Mouse (Mus musculus) mouse embryonic stem cell (cell line): Measurements from ENCODE around the gene Sv2a.

Source experiments
- in situ Hi-C, 2 experiments: fragments of 300-500 bp; cut with MboI; formaldehyde crosslinking; loops; 1 replicate in 1 of 2; 3 replicates in 1 of 2; pipeline ENCODE4 v1.14.3; 2019 to 2020; ENCODE audit warnings: low sequenced_read_pairs in 2 of 2, low pct_unique_long_range_greater_than_20kb in 1 of 2, mixed read lengths in 1 of 2; ENCODE audit not compliant: unreplicated experiment in 1 of 2

Sv2a gene

DNA sequence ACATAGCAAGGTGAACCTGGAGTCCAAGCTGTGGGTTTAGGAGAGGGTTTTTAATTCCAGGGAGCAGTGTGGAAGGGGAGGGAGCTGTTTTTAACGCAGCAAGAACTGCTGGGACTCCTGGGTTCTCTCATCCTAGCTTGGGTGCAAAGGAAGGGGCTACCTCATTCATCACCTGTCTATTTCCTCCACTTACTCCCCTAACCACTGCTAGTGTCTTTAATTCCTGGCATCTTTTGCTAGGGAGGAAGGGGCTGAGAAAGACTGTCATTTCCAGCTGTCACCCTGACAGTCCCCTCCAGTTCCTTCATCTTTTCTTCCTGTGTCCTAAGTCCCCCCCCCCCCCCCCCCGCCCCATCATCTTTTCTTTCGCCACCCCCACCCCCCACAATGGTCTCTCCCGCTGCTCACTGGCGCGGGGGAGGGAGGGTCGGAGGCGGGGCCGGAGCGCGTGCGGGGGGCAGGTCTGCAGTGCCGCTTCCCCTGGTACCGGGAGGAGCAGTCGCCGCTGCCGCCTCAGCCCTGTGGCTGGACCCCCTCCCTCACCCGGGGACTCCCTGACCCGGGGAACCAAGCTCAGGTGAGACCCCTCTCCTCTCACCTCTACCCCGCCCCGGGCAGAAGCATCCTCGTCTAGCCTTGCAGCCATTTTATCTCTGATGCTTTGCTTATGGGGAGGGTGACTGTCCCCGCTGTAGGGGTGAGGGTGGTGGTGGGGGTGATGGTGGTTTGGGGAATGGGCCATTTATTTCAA is at the start of gene Sv2a:
Gene Sv2a (plus strand): TSS at position 425 of the 751 bp plus-strand sequence.
- in situ Hi-C loops: no loop called here

DNA sequence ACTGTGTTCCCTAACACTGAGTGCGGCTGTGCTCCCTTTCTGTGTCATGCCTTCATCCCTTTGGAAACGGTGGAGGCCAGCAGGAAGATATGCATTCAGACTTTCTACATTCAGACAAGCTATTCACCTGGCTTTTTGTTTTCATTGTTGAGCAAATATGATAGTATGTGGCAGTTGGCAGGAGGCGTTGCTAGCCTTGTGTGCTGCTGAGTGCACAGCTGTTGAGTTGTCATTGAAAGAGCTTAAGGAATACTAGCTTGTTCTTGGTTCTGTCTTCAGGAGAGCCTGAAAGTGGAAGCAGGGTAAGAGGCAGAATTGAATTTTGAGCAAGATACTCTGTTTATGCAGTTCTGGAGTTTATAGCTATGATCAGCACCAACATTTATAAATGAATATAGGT is 48.5 kb upstream of the Sv2a start:
- in situ Hi-C loops: no loop called here

DNA sequence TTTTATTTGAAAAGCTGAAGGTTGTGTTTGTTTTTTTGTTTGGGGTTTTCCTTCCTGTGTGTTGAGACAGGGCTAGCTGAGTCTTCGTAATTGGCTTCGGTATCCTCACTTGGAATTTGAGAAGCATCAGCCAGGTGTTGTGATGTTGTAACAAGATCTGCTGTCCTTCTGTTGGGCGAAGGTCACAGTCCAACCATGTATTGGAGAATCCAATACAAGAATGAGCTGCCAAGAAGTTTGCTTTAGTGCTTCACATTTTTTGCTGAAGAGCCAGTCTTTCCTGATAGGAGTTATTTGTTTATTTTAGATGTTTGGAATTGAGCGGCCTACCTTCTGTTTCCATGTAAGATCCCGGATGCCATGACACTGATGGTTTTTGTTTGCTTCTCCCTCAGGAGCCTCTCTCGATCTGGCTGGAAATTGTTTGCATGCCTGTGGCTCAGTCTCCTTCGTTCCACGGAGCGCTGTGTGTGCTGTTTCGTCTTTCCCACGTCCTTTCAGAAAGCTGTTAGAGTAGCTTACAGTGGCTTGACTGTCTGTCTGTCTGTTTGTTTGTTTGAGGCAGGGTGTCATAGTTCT is 47.5 kb upstream of the Sv2a start:
- in situ Hi-C loops: no loop called here

DNA sequence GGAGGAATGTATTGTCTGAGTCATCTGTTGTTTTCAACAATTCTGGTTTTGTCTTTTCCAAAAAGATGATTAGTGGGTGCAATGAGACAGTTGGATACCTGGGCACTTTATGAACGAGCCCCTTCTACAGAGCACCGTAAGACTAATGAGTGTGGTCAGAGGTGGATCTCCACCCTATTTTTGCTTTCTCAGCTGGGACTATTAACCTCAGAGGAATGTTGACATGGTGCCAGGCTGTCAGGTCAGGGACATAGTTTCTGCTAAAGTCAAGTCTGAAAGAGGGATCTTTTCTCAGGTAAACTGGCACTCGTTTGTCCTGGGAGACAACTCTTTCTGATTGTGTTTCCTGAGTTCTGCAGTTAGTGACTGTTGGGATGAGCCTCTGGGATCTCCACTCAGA is 45.9 kb upstream of the Sv2a start:
- in situ Hi-C loops: no loop called here

DNA sequence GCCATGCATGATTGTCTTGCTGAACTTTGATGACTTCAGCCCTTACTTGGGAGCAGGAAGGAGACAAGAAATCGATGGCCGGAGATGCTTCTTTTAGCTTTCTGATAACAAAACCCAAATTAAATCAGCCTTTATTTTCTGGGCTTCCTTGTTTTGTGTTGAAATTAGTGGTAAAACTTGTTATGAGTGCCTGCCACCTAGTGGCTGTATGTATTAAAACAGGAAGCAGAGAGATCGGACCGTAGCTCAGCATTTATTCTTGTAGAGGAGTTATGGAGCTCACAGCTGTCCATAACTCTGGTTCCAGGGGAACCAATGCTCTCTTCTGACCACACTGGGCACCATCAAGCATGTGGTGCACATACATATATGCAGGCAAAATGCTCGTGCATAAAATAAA is 33.0 kb upstream of the Sv2a start:
- in situ Hi-C loops: no loop called here

DNA sequence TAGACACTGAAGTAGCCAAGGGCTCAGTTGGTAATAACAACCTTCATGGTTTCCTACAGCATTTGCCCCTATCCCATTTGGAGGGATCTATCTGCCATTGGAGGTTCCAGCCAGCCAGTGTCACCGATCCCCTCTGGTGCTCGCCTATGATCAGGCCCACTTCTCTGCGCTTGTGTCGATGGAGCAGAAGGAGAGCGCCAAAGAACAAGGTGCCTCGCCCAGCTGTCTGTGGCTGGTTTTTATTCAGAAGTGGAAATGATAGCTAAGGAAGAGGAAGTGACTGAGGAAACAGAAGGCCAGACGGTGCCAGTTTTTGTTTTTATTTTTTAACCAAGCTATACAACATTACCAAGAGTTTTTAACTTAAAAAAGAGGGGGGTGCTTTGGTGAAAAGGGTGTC is 29.1 kb upstream of the Sv2a start:
- in situ Hi-C loops: loop anchor here in 1 of 2 experiments (10.0 kb wide), 1 partner anchor 57 kb away; no protein-coding TSS in a partner anchor

DNA sequence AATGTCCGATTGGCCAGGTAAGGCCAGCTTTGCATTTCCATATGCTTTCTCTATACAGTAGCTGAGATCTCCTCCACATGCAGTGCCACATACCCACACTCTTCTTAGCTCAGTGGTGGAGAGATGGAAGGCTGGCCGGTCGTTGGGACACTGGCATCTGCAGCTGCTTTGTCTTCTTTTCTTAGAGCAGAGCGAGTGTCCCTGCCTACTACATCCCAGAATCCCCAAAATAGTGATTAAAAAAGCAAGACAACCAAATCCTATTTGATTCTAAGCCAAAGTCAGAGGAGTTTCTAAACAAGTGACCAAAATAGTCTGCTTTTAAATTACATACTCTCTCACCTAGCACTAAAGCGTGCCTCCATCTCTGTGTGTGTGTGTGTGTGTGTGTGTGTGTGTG is 28.3 kb upstream of the Sv2a start:
- in situ Hi-C loops: loop anchor here in 1 of 2 experiments (10.0 kb wide), 1 partner anchor 58 kb away; no protein-coding TSS in a partner anchor

DNA sequence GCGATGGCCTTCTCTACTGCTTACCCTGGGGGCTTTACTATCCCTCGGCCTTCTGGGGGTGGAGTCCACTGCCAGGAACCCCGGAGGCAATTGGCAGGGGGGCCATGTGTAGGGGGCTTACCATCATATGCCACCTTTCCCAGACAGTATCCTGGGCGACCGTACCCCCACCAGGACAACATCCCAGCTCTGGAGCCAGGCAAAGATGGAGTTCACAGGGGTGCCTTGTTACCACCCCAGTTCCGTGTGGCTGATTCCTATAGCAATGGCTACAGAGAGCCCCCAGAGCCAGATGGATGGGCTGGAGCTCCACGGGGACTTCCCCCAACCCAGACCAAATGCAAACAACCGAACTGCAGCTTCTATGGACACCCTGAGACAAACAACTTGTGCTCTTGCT is 25.4 kb upstream of the Sv2a start:
- in situ Hi-C loops: loop anchor here in 1 of 2 experiments (5.0 to 10.0 kb wide), 2 partner anchors 61 to 83 kb away; no protein-coding TSS in a partner anchor

DNA sequence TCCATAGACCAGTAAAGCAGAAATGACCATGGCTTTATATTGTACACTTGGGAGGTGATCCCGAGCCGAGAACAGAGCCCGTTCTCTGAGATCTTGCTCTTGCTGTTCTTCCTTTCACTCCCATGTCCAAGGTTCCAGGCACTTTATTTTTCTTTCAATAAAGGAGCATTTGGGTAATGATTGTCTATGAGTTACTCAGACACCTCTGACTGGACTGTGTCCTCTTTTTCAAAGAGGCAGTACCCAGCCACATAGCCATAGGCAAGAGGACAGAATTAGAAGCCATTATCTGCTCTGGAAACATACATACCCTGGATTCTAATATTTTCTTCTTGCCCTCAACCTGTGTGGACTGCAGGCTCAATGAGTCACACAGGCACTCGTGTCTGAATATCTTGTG is 21.1 kb upstream of the Sv2a start:
- in situ Hi-C loops: loop anchor here in 1 of 2 experiments (5.0 to 10.0 kb wide), 2 partner anchors 65 to 88 kb away; no protein-coding TSS in a partner anchor

DNA sequence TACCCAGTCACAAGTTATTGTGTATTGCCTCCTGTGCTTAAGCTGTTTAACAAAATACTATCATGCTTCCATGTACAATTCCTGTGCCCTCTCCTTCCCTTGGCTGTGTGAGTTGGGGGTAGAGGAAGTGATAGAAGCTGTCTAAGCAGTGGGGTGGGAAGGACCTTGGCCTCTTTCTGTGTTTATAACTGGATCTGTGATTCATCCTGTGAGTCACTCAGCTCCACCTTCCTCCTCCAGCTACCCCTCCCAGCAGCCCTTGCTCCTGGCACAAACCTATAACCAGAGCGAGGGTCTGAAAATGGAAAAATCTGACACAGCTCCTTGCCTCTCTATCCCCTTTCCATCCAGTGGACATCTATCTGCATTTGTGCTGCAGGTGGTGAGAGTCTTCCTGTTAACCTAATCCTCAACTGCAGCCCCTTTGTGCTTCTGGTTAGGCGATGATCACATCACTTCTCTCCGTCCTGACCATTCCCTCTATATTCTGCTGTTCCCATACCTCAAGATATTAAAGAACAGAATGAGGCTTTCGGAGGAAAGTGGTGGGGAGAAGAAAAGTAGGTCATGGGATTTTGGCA is 20.6 kb upstream of the Sv2a start:
- in situ Hi-C loops: no loop called here

DNA sequence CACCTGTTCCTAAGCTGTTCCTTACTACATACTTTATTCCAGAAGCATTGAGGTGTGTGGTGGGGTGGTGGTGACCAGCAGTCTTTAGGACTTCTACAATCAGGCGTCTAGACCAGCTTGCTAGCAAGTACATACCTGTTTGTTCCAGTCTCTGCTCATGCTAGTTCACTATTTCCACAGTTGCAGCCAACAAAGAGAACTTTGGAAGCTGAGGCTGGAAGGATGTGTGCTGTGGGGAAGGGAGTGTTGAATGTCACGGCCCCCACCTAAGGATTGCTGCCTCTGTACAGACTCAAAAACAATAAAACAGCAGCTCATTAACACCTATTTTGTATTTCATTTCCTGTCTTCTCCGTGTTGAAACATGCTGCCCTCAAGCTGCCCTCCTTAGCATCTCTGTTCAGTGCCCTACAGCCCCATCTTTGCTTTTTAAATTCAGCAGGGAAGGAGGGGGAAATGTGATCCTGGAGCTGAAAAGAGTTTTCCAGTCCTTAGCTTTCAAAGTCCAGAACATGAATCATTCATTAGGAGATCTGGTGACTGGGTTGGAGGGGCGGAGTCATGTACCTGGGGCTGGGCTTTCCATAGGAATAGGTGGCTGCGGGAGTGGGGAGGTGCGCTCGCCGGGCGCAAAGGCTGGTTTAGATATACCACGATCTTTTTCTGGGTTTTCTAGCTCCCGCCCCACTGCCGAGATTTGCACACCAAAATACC is 20.0 kb upstream of the Sv2a start:
- in situ Hi-C loops: no loop called here

DNA sequence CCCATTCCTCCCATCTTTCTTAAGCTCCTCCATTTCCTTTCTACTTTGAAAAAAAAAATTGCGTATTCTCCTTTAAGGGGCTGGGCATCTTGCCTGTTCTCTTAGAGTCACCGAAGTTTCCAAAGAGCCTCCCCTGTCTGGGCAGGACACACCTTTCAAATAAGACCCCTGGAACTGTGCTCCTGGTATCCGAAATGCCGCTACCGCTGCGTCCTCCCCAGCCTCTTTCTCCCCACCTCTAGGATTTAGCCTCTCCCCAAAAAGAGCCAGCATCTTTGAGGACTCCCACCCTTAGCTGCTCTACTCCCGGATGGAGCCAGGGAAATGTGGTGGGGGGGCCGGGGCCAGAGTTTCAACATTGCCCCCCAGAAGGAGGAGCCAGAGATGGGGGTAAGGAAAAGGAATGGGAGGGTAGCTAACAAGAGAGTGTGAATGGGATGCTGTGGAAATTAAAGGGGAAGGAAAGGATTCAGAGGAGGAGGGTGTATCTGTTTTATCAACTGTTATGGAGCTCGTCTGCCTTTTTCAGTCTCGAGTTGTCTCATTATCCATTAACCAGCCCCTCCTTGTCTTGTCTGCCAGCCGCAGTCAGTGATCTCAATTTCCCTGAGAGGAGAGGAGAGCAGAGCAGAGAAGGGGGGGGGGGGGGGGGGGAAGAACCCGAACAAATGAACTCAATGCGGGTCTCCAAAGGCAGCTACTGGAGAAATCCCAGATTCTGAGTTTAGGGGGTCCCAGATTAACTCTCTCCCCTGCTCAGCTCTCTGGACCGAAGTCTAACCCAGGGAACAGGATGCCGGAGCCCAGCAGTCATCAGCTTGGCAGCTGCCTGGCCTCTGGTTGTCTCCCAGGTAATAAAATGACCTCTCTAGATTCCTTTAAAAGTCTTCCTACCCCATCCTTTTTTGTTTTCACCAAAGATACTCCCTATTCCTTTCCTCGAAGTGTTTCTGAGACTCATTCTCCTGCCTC is 18.8 kb upstream of the Sv2a start, which contains the start of gene Mtmr11:
Gene Mtmr11 (plus strand): TSS at position 136 of the 972 bp plus-strand sequence.
- in situ Hi-C loops: no loop called here

DNA sequence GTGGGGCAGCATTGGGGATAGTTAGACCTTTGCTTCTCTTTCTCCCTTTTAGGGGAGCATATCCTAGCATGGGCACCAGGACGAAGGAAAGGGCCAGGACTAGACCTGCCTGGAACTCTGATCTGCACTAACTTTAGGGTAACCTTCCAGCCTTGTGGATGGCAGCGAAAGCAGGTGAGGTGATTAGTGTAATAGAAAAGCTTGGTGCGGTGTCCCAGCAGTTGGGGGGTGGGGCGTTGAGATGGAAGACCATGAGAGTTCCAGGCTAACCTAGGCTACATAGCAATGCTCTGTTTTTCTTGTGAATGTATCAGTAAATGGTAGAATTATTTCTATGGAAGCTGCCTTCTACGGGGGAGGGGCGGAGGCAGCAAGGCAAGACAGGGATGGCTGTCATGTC is 17.9 kb upstream of the Sv2a start:
- in situ Hi-C loops: no loop called here

DNA sequence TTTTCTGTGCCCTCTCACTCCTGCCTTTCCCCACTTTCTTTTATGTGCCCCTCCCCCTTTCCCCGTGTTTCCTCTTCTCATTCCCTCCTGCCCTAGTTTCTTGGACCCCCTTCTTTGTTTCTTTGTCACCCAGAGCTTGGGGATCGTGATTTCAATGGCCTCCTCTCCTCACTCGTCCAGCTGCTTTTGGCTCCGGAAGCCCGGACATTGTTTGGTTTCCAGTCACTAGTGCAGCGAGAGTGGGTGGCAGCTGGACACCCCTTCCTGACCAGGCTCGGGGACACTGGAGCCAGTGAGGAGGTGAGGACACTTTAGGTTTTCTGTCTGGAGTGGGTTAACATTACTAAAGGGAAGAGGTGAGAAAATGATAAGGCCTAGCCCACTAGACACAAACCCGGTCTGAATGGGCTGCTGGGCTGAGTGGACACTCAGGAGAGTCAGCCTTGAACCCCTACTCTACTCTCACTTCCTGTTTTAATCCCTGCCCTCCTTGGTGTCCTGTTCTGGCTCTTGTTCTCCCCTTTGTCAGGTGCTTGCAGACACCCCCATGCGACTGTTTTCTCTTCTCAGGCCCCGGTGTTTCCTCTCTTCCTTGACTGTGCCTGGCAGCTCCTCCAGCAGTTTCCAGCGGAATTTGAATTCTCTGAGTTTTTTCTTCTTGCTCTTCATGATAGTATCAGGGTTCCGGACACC is 12.3 kb upstream of the Sv2a start:
- in situ Hi-C loops: no loop called here

DNA sequence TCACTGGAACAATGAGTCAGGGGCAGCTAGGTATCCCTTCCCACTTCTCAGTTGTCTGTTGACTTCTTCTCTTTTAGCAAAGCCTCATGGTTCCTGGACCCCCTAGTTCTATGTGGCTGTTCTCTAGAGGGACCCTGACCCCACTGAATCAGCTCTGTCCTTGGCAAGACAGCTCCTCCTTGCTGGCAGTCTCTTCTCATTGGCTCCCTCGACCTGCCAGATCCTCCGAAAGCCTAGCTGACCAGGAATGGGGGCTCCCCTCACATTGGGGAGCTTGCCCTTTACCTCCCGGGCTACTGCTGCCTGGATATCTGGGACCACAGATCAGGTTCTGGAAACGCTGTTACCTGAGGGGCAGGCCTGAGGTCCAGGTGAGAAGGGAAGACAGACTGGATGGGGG is 10.7 kb upstream of the Sv2a start:
- in situ Hi-C loops: no loop called here

DNA sequence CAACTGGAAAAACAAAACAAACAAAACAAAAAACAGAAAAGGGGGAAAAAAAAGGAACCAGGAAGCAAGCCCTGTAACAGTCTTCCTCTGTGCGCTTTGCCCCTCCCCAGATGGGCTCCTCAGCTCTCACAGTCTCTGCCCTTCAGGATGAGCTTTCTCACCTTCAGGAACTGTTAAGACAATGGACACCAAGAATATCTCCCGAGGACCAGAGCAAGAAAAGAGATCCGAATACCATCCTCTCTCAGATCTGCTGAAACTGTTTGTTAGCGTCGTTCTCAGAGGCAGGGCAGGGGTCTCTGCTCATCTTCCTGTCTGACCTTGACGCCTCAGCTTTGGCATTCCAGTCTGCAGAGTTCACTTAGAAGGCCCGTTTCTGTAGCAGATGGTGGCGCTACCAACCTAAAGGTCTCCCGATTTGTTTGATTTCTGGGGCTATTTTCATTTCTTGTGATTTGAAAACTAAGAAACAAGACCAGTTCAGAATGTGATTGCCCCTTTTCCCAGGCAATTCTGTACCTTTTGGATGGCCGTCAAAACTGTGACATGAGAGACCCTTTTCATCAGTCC is 9.9 kb upstream of the Sv2a start:
- in situ Hi-C loops: no loop called here

DNA sequence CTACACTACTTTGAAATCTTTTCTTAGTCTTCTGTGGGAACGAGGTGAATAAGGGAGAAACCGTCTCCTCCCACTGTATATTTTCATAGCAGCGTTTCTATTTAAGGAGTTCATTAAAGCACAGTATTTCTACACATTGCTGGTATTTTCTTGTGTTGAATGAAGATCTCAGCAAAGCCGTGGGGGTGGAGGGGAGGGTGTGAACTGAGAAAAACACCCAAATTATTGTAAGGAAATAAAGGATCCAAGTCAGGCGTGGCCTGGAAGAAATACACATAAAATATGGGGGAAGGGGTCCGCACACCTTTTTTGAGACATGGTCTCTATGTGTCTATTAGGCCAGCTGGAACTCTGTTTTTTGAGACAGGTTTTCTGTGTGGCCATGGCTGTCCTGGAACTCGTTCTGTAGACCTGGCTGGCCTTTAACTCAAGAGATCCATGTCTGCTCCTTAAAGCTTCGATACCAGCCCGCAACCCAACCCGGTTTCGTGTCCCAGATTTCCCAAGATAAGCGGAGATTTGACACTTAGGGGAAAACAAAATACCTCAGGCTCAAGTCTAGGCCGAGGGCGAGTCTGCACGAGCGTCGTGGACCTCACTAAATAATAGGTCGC is 9.3 kb upstream of the Sv2a start:
- in situ Hi-C loops: no loop called here
